Mouse (Mus musculus): ENCODE results near the gene Frem1.

The Frem1 gene

GRCm38 (mm10) chr4:83031591-83031990, 20.5 kb downstream of the Frem1 start:
- DNase-seq (ENCODE audit: low read depth in 1 of 2, low spot score in 2 of 2): no peak

DNA sequence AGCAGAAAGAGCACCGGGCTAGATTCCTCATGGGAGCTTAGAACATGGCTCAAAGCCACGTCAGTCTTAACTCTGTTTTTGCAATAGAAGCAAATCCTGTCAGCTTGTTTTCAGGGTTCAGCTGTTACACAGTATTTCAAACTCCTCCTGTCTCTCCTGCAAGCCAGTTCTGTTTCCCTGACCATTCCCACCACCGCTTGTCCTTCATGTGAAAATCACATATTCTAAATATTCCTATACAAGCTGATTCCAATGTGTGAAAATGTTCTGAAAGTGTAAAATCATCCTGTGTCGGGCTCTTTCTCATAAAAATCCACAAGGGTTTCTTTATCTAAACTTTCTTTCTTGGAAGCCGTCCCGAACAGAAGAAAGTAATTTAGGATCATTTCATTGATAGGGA, 22.0 kb downstream of the Frem1 start:
- DNase-seq (ENCODE audit: low read depth in 1 of 2, low spot score in 2 of 2): no peak

DNA sequence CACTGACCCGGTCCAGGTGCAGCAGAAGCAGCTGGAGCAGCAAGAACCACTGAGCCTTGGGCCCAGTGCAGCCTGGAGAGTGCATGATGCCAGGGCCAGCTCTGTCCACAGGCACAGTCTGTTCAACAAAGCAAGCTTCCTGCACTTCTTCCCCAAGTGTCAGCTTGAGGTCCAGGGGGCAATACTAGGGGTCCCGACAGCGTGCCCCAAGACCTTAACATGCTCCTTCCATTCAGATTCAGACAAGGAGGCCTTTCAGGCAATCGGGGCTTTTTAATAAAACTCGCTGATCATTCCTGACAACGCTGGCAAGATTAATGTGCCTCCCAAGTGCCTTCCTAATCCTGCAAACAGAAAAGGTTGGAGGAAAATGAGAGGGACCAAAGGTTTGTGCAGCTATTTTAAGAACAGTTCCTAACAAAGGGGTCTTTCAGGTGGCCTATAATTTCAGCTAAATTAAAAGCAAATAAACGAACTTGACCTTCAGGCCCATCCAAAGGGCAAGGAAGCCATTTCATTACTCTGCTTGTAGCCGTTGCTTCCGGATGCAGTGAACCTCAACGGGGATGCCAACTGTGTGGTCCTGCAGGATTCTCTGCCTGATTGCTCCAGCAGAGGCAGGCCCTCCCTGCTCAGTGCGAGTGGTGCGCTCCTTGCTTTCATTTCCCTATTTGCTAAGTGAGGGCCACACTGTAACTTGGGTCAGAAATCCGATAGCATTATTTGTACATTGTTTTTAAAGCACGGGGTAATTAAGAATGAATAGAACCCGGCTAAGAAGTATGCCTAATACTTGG, 31.2 kb downstream of the Frem1 start:
- no peak for DNase-seq (ENCODE audit: low read depth in 1 of 2, low spot score in 2 of 2)

DNA sequence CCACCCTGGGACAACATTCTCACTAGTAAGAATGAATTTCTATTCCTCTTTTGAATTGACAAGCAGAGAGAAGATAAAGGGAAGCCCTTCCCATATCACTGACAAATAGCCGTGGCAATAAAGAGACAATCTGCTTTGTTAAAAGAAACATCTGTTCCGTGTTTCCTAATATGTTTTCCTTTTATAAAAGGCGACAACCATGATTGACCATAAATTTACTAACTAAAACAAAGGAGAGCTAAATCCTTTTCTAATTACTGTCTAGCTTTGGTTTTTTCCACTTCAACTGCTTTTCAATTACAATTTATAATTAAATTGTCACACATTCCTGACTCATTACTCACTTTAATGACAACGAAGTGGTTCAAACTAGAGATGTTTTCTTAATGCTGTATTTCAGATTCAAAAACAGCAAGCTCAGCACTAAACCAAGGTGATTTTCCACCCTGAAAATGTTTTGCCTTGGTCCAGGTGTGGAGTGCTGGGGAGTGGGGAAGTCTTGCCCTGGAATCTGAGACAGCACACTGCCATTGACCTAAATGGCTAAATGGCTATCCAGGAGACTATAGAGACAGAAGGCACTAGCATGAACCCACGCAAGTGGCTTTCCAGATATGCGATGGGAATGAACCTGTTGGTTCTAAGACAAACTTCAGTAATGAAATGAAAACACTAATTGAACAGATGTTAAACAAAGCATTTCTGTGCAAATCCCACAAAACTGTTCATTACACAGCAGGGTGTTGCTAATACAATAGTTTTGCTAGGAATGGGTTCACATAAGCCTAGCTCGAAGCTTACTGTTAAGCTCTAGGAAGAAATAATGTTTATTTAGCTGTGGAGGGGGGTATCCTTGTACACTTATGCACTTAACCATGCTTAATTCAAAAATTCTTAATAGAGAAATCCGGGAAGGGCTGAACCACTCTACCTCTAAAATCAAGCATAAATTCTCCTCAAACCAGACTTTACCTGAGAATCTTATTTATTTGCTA, 33.7 kb downstream of the Frem1 start:
- no peak for DNase-seq (ENCODE audit: low read depth in 1 of 2, low spot score in 2 of 2)

GRCm38 (mm10) chr4:83014538-83014937, 37.6 kb downstream of the Frem1 start:
- DNase-seq (ENCODE audit: low read depth in 1 of 2, low spot score in 2 of 2): no peak

DNA sequence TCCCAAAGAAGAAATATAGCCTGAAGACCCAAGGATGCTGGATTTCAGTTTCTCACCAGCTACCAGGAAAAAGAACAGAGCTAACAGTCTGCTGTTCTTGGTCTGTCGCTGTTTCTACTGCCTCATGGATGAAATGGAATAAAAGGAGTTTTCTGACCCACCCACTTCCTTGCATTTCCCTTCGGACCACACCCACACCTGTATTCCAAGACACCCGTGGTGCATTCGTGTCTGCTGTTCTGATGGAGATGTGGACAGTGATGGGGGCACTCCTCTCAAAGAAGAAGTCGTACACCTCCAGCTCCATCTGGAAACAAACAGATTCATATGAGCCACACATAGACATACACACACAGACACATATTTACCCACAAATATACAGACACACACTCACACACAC, 48.1 kb downstream of the Frem1 start:
- DNase-seq (ENCODE audit: low read depth in 1 of 2, low spot score in 2 of 2): no peak

DNA sequence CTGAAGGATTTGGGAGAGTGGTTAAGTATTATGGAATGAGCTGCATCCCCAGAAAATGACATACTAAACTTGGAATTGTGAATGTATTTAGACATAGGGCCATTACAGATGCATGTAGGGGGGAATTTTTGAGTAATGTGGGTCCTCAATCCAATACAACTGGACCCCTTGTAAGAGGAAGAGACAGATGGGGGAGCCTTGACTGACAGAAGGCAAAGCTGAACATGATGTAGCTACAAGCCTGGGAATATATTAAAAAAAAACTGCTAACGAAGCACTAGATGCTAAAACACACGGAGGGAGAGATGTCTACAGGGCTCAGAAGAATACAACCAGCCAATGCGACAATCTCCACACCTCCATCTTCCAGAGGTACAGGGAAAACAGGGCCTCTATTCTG, 60.1 kb downstream of the Frem1 start:
- DNase-seq (ENCODE audit: low read depth in 1 of 2, low spot score in 2 of 2): no peak

DNA sequence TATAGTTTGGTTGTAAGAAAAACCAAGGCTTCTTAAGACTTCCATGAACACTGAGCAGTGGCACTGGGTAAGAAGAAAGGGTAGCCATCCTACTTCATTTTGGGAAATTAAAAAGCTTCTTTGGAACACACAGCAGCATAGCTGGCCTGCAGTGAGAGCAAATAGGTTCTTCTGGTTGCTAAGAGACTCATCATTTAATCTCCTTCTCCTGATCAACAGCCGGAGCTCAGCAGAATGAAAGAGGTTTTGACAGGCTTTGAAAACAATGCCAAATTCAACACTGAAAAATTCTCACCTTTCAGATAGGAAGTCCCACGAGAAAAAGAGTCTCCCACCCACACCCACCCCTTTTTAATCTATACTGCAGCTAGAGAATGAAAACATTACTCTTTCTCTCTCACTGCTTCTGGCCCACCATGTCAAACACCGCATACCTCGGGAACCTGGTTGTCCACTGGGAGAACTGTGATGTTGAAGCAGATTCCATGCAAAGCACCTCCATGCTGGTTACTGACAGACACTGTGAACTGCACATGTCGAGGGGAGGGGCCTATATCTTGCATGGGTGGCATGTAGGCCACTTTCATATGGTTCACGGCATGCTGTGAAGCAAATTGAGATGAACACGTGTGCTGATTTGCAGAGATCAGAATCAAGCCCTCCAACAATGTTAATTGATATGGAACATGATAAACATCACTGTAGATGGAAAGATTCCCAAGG, 61.0 kb downstream of the Frem1 start:
- DNase-seq (ENCODE audit: low read depth in 1 of 2, low spot score in 2 of 2): no peak

DNA sequence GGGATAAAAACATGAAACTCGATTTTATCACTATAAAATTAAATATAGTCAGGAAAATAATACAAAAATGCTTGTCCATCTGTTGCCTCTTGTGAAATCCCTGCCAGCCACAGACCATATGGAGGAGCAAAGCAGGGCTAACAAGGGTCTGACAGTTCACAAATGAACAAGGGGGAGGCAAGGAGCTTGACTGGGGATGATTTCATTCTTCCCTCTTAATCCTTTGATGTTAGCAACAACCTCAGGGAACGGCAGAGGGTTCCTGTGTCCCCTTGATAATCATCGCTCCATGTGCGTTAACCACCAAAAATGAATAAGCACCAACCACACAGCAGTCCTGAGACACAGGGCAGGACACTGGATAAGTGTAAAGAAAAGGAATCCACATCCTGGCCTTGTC, 79.8 kb downstream of the Frem1 start:
- DNase-seq (ENCODE audit: low read depth in 1 of 2, low spot score in 2 of 2): no peak

GRCm38 (mm10) chr4:82970901-82971648, 81.1 kb downstream of the Frem1 start:
- no peak for DNase-seq (ENCODE audit: low read depth in 1 of 2, low spot score in 2 of 2)

GRCm38 (mm10) chr4:82961024-82961423, 91.1 kb downstream of the Frem1 start:
- DNase-seq (ENCODE audit: low read depth in 1 of 2, low spot score in 2 of 2): no peak

GRCm38 (mm10) chr4:82957827-82958538, 94.2 kb downstream of the Frem1 start:
- no peak for DNase-seq (ENCODE audit: low read depth in 1 of 2, low spot score in 2 of 2)

- DNase-seq (ENCODE audit: low read depth in 1 of 2, low spot score in 2 of 2): no peak
Measured at GRCm38 (mm10) chr4:82953992-82954391, 98.1 kb downstream of the Frem1 start.

GRCm38 (mm10) chr4:82949511-82949910, 102.6 kb downstream of the Frem1 start:
- no peak for DNase-seq (ENCODE audit: low read depth in 1 of 2, low spot score in 2 of 2)

DNA sequence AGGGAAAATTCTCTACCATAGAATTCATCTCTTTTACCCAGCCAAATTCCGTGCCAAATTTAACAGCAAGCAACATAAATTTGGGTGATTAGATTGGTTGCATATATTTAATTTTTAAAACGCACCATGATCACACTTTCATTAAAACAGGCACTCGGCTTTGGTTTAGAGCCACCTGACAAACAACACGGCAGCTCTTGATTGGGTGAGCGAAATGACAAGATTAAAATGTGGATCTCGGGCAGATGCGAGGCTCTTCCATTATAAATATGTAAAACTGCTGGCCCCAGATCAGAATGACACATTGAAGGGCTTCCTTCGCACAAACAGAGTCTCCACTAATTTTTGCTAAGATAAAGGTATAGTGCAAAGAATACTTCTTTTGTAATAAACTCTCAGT, 105.4 kb downstream of the Frem1 start:
- no peak for DNase-seq (ENCODE audit: low read depth in 1 of 2, low spot score in 2 of 2)

DNA sequence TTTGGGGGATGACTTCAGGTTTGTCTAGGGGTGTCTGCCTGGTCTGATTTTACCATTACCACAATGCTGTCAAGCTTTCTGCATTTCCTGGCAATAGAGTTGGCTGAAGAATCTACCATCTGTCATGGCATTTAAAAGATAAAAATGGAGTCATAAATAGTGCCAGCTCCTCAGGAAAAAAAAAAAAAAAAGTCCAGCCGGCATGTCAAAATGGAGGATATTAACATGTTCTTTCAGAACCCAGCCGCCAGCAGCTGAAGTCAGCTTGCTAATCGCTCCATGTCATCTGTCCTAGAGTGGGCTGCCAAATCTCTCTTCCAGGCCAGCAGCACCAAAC, 105.9 kb downstream of the Frem1 start:
- no peak for DNase-seq (ENCODE audit: low read depth in 1 of 2, low spot score in 2 of 2)

DNA sequence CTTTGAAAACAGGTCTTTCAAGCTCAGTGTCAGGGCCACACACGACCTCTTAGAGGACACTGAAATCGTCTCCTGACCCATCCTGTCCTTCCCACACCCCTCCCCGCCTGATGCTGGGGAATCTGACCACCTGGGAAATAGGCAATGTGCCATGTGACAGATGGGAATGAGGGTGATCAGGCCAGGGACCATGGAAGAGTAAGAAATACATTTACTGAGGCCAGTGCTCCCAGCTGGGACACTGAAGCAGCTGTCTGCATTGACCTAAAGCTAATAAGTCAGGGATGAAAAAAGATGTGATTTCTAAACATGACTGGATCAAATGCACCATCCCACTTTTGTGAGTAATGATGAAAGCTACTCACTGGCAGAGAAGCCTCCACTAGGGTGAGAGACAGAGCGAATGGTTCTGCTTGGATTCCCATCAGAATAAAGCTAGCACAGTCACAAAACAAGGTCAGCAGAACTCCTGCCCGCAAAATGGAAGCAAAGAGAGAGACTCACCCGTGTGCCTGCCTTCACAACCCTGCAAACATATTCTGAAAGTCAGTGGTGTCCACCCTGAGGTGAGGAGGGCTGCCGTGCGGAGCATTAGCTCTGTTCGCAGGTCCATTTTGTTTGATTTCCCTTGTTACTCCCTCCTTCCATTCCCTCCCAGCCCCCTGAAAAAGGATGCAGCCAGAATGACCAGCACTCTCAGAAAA, 106.4 kb downstream of the Frem1 start:
- no peak for DNase-seq (ENCODE audit: low read depth in 1 of 2, low spot score in 2 of 2)

DNA sequence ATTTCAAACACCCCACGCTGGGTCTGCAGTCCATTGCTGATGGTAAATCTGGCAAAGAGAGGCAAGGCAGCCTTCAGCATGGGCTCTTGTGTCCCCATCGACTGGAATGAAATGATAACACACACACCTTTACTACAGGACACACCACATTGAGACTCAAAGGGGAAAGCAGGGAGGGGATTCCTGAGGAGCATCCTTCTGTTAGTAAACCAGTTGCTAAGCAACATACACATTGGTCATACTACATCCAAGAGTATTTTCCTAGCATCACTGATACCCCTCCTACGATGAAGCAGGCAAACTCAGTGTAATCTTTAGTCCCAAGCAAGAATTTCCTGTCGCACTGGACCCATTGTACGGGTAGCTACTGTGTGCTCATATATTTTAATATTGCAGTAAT, 111.5 kb downstream of the Frem1 start:
- no peak for DNase-seq (ENCODE audit: low read depth in 1 of 2, low spot score in 2 of 2)

DNA sequence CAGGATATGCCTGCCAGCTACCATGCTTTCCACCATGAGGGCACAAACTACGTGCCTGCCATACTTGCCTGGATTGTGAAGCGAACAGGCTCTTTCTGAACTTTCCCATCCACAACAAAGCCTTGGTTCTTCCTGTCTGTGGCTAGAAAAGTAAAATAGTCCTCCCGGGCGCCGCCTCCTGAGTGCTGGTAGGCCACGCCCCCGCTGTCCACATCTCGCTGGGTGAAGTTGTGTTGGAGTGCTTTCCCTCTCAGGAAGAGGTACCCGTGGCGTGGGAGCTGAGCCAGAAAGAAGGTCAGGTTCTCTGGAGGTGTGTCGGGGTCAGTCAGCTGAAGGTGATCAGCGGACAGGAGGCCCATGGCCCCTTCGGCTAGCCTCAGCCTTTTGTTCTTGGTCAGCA, 111.9 kb downstream of the Frem1 start:
- no peak for DNase-seq (ENCODE audit: low read depth in 1 of 2, low spot score in 2 of 2)

DNA sequence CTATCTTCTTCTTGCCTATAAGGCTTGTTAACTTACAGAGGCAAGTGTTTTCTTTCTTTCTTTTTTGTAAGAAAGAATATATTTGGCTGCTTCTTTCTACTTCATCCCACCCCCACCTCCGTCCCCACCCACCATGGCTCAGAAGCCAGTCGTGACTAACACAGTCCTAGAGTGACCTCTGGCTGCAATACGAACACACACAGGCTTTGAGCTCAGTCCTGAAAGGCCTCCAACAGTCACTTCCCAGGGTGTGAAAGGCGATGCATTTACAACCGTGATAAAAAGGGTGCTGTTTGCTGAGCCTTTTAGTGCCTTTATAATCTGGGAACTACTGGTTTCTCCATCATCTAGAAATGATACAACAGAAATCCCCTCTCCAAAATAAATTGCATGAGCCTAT, 117.8 kb downstream of the Frem1 start:
- no peak for DNase-seq (ENCODE audit: low read depth in 1 of 2, low spot score in 2 of 2)
